Mouse (Mus musculus) urinary bladder, postnatal 10 days (tissue): ENCODE results near the gene Rufy4.

Source experiments
- DNase-seq: peaks from one replicate; pipeline ENCODE4 v3.0.0; 2022; ENCODE audit warnings: low spot score

Rufy4 gene

GRCm38 (mm10) chr1:74124991-74125552, at the start of gene Rufy4:
Gene Rufy4, plus strand, starts transcription at chr1:74125541.
- DNase-seq: no peak

DNA sequence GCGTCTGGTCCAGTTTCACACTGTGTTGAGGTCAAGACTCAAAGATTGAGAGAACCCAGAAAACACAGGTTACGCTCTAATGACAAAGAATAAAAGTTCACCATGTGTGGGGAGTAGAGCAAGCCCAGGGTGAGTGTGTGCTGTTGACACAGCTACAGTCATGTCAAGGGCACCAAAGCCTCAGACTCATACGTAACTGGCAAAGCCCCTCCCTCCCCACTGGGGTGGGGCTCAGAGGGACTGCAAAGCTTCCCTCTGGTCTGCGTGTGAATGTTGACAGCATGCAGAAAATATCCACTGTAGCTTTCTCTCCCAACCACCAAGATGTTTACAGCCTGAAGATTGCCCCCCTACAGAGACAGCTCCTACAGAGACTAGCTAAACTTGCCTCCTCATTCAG, 49.1 kb upstream of the Rufy4 start:
- DNase-seq: peak; percentile 10

DNA sequence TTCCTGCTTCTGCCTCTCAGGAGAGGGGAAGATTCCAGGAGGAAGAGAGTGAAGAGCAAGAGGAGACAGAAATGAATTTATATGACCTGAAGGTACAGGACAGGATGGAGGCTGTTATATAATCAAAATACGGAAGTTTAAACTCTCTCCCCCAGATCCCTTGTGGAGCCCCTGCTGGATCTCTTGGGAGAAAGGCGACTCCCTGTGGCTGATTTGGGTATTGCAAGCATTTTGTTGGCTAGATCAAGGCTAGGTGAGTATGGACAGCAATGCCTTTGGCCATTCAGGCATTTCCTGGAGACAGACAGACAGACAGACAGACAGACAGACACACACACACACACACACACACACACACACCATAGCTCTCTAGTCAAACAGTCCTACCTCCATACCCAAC, 48.0 kb upstream of the Rufy4 start:
- no peak for DNase-seq

GRCm38 (mm10) chr1:74081573-74081989, 43.8 kb upstream of the Rufy4 start:
- no peak for DNase-seq

DNA sequence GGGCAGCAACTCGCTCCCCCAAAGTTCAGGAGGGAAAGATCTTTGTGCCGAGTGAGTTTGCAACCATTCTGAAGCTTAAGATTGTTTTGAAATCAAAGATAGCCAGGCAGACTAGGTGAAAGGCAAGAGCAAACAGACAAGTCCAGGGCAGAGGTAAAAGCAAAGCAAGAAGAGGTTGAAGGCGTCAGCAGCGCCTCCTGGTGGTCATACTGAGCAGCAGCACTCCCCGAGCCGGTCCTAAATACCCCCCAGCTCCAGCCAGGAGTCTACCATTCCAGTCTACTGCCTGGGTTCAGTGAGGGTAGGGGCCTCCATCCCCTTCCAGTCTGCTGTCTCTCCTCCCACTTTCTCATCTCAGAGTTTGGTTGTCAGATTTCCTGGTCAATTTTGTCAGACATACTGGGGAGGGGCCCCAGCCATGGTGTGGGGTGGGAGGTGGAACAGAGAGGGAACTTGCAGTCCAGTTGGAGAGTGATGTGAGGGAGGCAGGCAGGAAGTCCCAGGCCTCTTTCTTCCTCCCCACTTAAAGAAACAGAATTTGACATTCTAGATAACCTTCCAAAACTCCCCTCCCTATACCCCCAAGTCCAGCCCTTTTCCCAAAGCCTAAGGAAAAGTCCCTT, 42.4 kb upstream of the Rufy4 start:
- no peak for DNase-seq

DNA sequence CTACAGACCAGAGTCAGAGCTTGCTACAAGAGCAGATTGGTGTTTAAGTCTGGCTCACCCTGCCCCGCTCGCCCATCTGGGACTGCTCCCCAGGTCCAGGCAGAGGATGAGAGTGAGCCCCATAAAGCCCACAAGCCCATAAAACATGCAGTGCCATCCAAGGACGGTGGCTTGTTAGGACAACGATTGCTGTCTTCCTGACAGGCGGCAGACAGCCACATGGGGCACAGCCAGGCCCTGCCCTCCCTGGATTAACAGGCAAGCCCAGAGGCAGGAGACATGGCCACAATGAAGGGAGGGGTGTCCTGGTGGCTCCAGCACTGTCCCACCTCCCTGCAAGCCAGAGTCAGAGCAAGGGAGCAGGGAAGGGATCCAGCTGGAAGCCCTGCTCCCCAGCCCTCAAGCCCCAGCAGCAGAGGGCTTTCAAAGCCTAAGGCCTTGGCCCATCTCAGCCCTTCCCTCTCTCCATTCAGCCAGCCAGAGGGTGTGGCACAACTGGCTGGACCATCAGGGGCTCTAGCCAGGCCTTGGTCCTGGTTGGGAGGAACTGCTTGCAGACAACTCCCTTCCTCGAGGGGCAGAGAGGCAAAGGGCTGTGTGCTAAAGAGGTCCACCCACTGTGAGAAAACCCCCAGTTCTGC, 41.2 kb upstream of the Rufy4 start:
- no peak for DNase-seq

DNA sequence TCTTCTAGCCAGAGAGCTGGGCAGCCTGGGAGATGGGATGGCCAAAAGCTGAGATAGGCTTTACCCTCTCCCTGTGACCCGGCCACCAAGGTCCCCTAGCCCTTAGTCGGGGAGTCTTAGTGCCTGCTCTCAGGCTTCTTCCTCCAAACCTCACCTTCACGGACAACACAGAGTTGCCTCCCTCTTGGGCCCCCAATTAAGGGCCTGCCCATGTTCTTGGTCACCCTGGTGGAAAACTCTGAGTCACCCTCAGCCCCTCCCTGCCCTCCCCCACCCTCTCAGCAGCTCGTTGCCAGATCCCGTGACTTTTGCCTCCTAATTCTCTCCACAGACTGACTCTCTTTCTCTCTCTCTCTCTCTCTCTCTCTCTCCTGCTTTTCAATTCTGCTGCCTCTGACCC, 40.6 kb upstream of the Rufy4 start:
- DNase-seq: no peak

GRCm38 (mm10) chr1:74085566-74085965, 39.8 kb upstream of the Rufy4 start:
- no peak for DNase-seq

GRCm38 (mm10) chr1:74088569-74088968, 36.8 kb upstream of the Rufy4 start:
- no peak for DNase-seq

GRCm38 (mm10) chr1:74090329-74090728, 35.0 kb upstream of the Rufy4 start:
- DNase-seq: no peak

GRCm38 (mm10) chr1:74091138-74091537, 34.2 kb upstream of the Rufy4 start:
- DNase-seq: no peak

GRCm38 (mm10) chr1:74091611-74092224, 33.6 kb upstream of the Rufy4 start:
- no peak for DNase-seq

- no peak for DNase-seq
Measured at GRCm38 (mm10) chr1:74092242-74092641, 33.1 kb upstream of the Rufy4 start.

- DNase-seq: no peak
Measured at GRCm38 (mm10) chr1:74093447-74093846, 31.9 kb upstream of the Rufy4 start.

- DNase-seq: no peak
Measured at GRCm38 (mm10) chr1:74094497-74095270, 30.7 kb upstream of the Rufy4 start.

- no peak for DNase-seq
Measured at GRCm38 (mm10) chr1:74095296-74095695, 30.0 kb upstream of the Rufy4 start.

GRCm38 (mm10) chr1:74095728-74096127, 29.6 kb upstream of the Rufy4 start:
- DNase-seq: no peak

- DNase-seq: no peak
Measured at GRCm38 (mm10) chr1:74098004-74099000, 27.0 kb upstream of the Rufy4 start.

DNA sequence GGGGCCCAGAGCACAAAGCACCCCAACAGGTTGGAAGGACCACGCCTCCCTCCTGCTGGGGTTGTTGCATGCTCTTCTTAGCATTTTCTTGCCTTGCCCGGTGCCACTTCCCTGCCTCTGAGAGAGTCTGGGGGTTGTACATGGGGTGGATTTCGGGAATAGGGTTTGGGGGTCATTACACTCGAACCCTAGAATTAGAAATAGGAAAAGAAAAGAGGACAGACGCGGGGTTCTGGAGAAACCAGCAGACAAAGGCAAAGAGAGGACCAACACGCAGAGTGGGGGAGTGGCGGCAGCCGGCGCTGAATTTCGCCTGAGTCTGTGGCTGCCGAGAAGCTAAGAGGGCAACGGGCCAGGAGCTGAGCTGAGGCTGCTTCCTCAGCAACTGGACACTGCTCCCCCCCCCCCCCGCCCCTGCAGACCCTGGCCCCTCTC, 26.3 kb upstream of the Rufy4 start:
- DNase-seq: no peak

- DNase-seq: no peak
Measured at GRCm38 (mm10) chr1:74103654-74104353, 21.5 kb upstream of the Rufy4 start.

GRCm38 (mm10) chr1:74105660-74106059, 19.7 kb upstream of the Rufy4 start:
- DNase-seq: no peak
